Mouse (Mus musculus) embryonic facial prominence, embryonic 14.5 days (tissue): ENCODE results near the gene Acsbg2. TPM values are rescaled to one million over a fixed set of nuclear protein-coding genes. Genes with fewer than 3 reads are reported as not detected.

Experiments
- polyA plus RNA-seq: library from polyadenylated mRNA; unstranded; fragments of >200 nt; fragmentation: Nextera tagmentation; extraction: Ambion mirVana; gene quantifications from 2 replicates; pipeline ENCODE4 v1.2.1, GENCODE M21; 2014

Gene Acsbg2
- polyA plus RNA-seq, 1 experiment from 2014 or later = not detected

Other genes with a start within 250 kb of the Acsbg2 start
- 44.0 and 51.8 TPM in 2 replicates for gene Lonp1, start 247.6 kb downstream of the Acsbg2 start, polyA plus RNA-seq
- gene Catsperd, start 246.3 kb downstream of the Acsbg2 start, polyA plus RNA-seq = 0.24 and 0.31 TPM in 2 replicates
- gene Ranbp3, start 201.2 kb downstream of the Acsbg2 start, polyA plus RNA-seq = 78.8 and 87.8 TPM in 2 replicates
- 424 and 466 TPM in 2 replicates for gene Ndufa11, start 156.7 kb downstream of the Acsbg2 start, polyA plus RNA-seq
- 18.6 and 21.4 TPM in 2 replicates for gene Vmac, start 156.4 kb downstream of the Acsbg2 start, polyA plus RNA-seq
- 14.0 and 17.4 TPM in 2 replicates for gene Nrtn, start 116.9 kb downstream of the Acsbg2 start, polyA plus RNA-seq
- gene Dus3l, start 109.7 kb downstream of the Acsbg2 start, polyA plus RNA-seq = 33.3 and 42.0 TPM in 2 replicates
- 0.61 and 1.2 TPM in 2 replicates for gene Prr22, start 104.2 kb downstream of the Acsbg2 start, polyA plus RNA-seq
- gene Rfx2, start 43.4 kb downstream of the Acsbg2 start, polyA plus RNA-seq = 3.5 and 5.3 TPM in 2 replicates
- gene 1700061G19Rik, start 1.0 kb upstream of the Acsbg2 start, polyA plus RNA-seq = 0.14 and 0.26 TPM in 2 replicates
- gene Mllt1, start 61.0 kb upstream of the Acsbg2 start, polyA plus RNA-seq = 24.7 and 32.7 TPM in 2 replicates
- 1.3 and 2.4 TPM in 2 replicates for gene Acer1, start 107.7 kb upstream of the Acsbg2 start, polyA plus RNA-seq
- 140 and 142 TPM in 2 replicates for gene Clpp, start 115.9 kb upstream of the Acsbg2 start, polyA plus RNA-seq
- gene Alkbh7, start 122.9 kb upstream of the Acsbg2 start, polyA plus RNA-seq = 35.7 and 39.8 TPM in 2 replicates
- gene Pspn, start 125.6 kb upstream of the Acsbg2 start, polyA plus RNA-seq = 0.84 TPM in 1 of 2 replicates, not detected in the other
- 55.4 and 55.5 TPM in 2 replicates for gene Gtf2f1, start 136.8 kb upstream of the Acsbg2 start, polyA plus RNA-seq
- gene Gm17949, start 137.0 kb upstream of the Acsbg2 start, polyA plus RNA-seq = 0.19 and 0.41 TPM in 2 replicates
- 43.5 and 44.9 TPM in 2 replicates for gene Khsrp, start 157.1 kb upstream of the Acsbg2 start, polyA plus RNA-seq
- not detected in 2 replicates for gene Slc25a41, start 167.2 kb upstream of the Acsbg2 start, polyA plus RNA-seq
- gene Crb3, start 184.7 kb upstream of the Acsbg2 start, polyA plus RNA-seq = 5.5 and 8.1 TPM in 2 replicates
- 6.9 and 7.8 TPM in 2 replicates for gene Slc25a23, start 185.4 kb upstream of the Acsbg2 start, polyA plus RNA-seq
- gene Dennd1c, start 204.1 kb upstream of the Acsbg2 start, polyA plus RNA-seq = 1.6 and 2.1 TPM in 2 replicates
- gene Tubb4a, start 213.3 kb upstream of the Acsbg2 start, polyA plus RNA-seq = 22.9 and 28.7 TPM in 2 replicates
- gene Tnfsf9, start 230.9 kb upstream of the Acsbg2 start, polyA plus RNA-seq = 4.1 and 5.0 TPM in 2 replicates